Mouse (Mus musculus) spleen, embryonic (tissue): ENCODE results near the gene Vmn1r36.
"Not testable (repeated sequence)": the region's sequence is repeated elsewhere in the genome, so short reads cannot be mapped to it uniquely, and the experiment has no call there.

Source experiments
- CTCF ChIA-PET: fragments of 350-600 bp; sonication (Branson Sonifier 250); formaldehyde crosslinking; loops from one replicate; lab custom pipeline; 2022; lab: Charles Lee

Gene Vmn1r36

DNA sequence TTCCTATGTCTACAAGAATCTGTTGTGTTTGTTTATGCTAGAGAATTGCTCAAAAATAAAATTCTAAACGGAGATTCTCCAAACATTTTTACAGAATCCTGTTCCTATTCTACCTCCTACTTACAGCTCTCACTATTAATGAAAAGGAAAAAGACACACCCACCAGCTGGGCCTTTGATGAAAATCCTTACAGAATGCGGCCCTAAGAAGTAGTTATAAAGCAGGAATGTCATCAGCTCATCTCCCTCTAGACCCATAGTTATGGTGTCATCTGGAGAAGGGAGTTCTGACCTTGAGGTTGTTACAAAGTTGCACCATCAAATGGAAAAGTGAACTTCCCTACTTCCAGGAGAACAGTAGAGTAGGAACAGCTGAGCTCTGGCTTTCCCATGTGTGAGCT lies at the start of gene Vmn1r36:
Gene Vmn1r36, minus strand, starts transcription at position 101 of the 400 bp plus-strand sequence.
- CTCF ChIA-PET: not testable (repeated sequence)

DNA sequence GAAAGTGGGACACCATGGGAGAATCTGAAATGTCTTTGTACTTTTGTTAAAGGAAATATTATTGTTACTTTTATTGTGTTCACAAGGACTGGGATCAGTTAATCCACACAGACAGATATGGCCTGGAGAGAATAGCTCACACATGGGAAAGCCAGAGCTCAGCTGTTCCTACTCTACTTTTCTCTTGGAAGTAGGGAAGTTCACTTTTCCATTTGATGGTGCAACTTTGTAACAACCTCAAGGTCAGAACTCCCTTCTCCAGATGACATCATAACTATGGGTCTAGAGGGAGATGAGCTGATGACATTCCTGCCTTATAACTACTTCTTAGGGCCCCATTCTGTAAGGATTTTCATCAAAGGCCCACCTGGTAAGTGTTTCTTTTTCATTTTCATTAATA lies 10.1 kb upstream of the Vmn1r36 start, which contains the start of gene Vmn1r37:
Gene Vmn1r37, plus strand, starts transcription at position 301 of the 400 bp plus-strand sequence.
- CTCF ChIA-PET: not testable (repeated sequence)

DNA sequence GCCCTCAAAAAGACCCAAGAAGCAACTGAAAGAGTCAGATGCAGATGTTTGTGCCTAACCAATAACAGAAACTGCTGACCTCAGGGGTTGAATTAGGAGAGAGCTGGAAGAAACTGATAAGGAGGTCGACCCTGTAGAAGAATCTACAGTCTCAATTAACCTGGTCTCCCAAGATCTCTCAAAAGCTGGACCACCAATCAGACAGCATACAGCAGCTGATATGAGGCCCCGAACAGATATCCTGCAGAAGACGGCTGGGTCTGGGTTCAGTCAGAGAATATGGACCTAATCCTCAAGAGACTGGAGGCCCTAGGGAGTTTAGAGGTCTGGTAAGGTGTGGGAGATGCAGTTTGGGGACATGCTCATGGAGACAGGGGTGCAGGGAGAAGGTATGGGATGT lies 5.1 kb downstream of the Vmn1r36 start:
- CTCF ChIA-PET: no interaction called here

DNA sequence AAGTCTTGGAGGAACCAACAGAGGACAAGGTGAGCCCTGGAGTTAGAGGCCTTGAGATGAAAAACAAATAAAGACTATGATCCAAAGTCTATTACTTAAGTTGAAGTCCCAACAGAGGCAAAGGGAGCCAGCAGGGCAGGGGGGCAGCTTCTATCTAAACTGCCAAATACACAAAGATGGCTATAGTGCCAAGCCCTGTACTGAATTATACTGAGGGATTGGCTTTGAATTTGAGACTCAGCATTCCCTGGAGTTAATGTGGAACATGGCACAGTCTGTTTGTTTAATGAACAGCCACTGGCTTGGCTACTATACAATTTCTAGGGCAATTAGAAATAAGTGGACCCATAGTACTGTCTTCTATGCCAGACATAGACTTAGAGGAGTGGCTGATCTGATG lies 10.1 kb downstream of the Vmn1r36 start:
- CTCF ChIA-PET: no interaction called here

DNA sequence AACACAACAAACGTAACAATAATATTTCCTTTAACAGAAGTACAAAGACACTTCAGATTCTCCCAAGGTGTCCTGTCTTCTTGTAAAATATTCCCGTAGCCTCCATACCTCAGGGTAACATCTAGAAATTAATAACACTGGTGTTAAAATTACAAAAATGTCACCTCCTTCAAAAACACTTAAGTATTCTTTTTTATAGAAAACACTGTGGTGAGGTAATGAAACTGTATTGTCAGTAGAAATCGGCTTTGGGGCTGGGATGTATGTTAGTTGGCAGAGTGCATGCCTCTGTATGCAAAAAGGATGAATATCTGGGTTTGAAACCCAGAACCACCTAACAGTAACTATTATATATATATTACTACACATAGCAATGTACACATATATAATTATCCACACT lies 33.2 kb downstream of the Vmn1r36 start, which contains the start of gene Vmn1r35:
Gene Vmn1r35, minus strand, starts transcription at position 101 of the 400 bp plus-strand sequence.
- CTCF ChIA-PET: no interaction called here
